Mouse (Mus musculus) frontal cortex, postnatal 14 days (tissue): ENCODE measurements at regions not wholly inside any gene's neighbourhood (a gene's known extent, or its start where the extent isn't known, plus 50 kb on each side); places are given as distances from the start of the nearest gene placed in this dataset.
A peak's percentile ranks its signal among the peaks of the same experiment; 100 is the strongest.
"Not testable (repeated sequence)": the region's sequence is repeated elsewhere in the genome, so short reads cannot be mapped to it uniquely, and the experiment has no call there.

ENCODE experiments used
- DNase-seq, 2 experiments: peaks; one replicate each; pipeline ENCODE4 v3.0.0; 2022; ENCODE audit warnings: low spot score in 2 of 2

DNA sequence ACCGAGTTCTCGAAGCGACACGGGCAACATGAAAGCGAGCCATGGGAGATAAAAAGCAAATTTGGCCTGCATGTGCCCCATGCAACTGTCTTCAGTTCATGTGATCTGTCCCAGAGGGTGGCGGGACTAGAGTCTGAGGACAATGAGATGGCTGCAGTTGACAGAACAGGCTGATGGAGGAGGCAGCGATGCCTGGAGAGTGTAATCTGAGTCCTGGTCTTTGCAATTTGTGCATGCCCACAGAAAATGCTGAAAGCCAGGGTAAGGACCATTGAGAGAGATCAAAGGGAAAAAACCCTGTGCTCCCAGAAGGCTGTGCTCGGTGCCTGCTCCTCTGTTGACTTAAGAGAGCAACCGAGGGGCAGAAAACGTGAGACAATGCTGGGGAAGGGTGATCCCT is 624.8 kb upstream of the BB014433 start:
- DNase-seq, result no peak

DNA sequence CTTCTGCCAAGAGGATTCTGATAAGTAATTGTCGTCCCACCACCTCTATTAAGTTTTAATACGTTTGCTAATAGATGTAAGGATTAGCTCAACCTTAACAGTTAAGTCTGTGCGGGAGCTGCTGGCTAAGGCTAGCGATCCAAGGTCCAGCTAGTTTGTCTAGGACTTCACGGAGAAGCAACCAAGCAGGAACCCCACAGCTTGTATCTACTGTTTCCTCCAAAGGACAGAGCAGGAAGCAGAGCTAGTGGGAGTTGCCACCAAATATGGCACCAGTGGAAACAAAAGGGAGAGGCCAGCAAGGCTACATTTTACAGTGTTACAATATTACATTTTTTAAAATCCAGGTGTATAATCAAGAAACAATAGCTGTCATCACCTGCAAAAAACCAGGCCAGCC is 624.4 kb upstream of the BB014433 start:
- DNase-seq, result no peak

DNA sequence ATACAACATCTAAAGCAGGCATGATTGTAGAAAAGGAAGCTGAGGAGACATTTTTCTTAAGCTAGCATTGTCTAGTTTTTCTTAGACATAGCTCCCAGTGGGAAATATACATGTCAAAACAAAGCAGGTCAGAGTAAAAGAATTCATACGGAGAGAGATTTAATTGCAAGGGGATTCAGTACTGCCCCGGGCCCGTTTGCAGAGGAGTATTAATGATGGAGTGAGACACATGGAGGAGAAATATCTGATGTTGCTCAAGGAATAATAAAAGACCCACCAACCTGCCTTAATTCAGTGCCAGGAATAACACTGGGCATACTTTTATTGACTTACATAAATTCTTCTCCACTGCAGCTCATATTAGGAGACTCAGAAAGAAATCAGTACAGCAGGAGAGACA is 623.6 kb upstream of the BB014433 start:
- DNase-seq, result no peak

DNA sequence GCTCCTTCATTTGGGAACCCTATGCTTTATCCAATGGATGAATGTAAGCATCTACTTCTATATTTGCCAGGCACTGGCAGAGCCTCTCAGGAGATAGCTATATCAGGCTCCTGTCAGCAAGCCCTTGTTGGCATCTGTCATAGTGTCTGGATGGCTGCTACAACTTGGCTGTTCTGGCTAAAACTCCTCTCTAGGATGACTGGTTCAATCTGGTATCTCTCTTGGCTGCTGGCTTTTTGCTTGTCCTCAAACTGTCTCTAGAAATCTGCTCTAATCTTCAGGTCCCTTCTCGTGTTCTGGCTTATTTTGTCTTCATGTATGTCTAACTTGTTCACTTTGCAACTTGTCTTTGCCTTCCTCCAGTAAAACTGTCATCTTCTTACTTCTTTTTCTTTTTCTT is 614.7 kb upstream of the BB014433 start:
- DNase-seq, result no peak

DNA sequence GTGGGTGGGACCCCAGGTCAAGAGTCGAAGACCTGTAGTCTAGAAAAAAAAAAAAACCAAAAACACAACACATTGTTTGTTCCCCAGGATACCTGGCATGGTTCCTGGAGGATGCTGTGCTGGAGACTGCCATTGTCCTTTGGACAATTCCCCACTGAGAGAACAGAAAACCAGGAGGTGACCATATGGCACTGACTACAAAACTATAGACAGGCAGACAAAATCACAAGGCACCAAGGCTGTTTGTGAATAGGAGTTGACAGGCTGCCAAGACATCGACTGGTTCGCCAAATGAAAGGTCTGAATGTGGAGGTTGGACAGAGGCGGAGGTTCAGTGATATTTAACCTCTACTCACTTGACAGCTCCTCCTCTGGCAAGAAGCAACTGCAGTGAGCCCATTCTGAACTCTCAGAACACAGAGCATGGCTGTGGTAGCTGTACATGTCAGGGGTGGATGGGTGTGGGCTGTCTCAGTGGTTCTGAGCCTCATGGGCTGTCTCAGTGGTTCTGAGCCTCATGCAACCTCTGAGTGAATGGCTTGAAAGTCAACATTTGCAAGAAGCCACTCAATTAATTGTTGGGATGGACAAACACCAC is 589.0 kb upstream of the BB014433 start:
- DNase-seq, result no peak

DNA sequence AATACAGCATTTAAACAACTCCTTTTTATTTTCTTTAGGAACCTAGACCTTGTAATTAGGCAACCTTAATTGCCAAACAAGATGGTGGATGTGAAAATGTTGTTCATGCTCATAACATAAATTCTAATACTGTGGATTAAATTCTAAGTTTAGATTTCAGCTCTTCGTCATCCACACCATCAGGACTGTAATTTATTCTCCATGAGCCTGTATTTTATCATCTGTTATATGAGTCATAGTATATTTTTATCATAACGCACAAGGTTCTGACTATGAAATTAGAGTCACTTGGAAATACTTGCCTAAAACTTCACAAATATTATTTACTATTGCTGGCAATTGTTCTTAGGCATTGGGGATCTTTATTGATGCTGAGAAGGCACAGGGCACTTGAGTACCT is 582.7 kb upstream of the BB014433 start:
- no peak for DNase-seq

DNA sequence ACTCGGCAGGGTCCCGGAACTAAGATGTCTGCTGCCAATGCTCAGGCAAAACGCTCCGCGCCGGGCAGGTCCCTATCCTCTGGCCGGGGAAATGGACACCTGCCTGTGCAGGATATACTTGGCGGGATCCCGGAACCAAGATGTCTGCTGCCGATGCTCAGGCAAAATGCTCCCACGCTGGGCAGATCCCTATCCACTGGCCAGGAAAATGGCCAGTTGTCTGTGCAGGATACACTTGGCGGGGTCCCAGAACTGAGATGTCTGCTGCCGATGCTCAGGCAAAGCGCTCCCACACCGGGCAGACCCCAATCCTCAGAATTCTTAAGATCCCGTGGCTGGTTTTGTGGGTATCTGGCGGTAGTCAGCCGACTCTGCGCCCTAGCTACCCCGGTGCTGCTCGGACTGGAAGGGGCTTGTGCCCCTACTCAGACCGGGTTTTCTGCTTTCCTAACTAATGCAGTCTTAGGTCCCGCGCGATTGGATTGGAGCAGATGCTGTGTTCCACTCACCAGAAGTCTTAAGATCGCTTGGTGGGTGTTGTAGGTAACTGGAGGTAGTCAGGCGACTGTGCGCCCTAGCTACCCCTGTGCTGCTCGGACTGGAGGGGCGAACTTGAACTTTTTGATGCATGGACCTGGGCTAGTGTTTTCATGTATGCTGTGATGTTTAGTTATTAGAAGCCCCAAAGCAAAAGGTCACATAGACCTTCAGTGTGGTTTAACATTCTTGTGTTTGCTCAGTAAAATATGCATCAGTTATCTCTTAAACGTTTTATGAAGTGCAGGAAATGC is 577.9 kb upstream of the BB014433 start:
- not testable (repeated sequence) for DNase-seq

DNA sequence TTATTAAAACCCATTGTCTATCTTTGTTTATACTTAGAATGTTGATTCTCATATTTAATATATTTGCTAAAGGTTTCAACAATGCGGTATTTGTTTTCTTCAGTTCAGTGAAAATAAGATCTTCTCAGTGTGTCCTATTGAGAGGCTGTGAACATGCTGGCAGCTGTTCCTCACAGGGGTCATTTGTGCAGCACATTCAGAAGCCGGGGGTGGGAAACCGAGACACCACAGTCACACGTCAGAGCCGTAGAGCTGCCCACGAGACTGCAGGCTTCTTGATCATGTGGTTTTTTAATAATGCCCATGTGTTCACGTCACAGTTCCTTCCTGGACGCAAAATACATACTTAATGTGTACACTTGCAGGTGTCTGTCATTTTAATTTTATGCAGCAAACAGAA is 564.3 kb upstream of the BB014433 start:
- no peak for DNase-seq

DNA sequence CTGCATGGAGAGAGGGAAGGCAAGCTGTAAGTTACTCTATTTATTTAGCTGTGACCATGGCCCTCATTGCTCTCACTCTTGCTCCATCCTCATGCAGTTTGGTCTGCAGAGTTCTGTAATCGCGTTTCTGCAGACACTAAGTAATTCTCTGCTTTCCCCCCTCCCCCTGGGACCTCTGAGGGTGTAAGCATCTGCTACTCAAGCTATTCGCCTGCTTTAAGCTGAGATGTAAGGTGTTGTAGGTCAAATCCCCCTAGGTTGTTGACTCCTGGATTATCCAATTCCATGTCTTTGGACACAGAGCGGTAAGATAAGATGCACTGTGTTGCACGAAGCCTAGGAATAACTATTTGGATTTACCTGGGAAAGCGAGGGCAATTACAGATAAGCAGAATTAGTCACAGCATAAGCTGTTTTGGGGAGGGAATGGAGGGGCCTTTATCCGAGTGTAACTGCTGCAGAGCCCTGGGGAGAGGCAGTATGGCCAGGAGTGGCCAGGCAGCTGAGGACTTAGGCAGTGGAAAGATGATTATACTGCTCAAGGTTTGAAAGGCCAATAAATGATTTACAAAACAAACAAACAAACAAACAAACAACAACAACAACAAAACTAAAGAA is 561.8 kb upstream of the BB014433 start:
- no peak for DNase-seq

DNA sequence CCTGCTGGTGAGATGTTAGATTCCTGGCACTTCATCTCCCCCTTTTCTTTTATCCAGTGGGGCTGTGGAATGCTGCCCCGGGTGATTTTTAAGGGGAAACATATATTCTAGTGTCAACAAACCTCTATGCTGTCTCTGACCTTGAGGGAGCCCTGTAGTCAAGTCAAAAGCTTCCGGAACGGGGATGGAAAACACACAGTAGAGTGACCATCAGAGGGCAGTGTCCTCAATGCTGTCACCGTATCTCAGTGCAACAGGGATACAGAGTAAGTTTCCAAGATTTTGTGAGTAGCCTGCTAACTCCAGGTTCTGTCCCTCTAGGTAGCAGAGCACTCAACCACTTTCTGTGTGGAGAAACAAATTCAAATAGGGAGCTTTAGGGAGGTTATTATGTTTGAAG is 555.7 kb upstream of the BB014433 start:
- peak in 1 of 2 experiments; percentile 36 for DNase-seq

DNA sequence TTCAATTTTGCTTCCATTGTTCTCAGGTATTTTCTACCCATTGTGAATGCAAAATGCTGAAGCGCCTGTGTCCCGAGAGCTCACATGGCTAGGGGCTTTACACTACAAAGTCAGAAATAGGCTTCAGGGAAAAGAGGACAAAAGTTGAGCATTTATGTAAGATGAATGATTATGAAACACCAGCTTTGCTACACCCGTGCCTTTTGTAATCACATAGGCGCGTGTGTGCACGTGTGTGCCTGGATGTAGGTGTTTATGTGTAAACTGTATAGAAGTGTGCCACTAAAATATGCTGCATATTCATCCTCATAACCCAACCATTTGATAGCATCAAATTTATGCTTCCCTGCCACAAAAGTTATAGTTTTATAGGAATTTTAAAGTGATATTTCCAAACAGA is 547.2 kb upstream of the BB014433 start:
- no peak for DNase-seq

DNA sequence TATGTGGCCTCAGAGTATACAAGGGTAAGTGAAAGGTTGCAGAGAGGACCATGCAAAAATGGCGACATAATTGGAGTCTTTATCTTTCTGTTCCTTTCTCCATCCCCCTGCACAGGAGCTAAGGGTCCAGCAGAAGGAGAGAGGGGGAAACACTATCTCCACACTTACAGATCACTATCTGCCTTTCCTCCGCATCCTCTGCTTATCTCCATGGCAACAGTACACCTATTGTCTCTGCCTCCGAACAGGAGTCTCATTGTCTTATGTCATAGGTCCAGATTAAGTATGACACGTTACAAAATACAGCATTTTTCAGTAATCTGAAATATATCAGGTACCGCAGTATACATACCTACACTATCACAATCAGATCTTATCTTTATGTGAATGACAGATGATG is 537.9 kb upstream of the BB014433 start:
- DNase-seq, result no peak

DNA sequence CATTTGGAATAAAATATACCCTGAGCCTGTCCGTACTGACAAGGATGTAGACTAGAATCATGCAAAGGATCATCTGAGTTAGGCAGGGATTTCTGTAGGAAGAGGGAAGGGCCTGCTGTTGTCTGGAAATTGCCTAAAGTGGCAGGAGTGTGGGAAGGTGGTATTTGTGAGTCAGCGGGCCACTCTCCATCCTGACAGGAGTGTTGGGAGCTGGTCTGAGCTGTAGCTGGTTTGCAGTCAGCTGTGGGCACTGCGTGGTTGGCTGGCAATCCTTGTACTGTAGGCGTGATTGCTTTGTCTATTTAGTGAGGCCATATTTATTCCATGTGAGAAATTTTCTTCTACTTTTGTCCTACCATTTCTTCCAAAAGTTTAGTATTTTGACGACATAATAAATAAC is 524.2 kb upstream of the BB014433 start:
- DNase-seq, result peak; percentile 26 to 58

DNA sequence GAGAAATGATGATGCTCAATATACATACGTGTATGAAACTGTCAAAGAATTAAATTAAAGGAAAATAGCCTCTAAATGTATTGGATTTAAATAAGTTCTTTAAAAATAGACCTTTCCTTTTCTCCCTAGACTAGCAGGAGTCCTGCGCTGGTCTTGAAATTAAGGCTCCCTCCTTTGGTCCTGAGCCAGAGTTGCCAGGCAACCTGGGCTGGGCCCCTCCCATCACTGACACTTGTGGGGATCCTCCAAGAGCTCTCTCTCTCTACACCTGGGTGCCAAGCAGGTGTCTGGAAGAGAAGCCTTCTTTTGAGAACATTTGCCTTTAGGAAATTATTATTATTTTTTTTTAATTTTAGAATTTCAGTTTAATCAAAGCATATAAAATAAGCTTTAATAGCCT is 521.9 kb upstream of the BB014433 start:
- DNase-seq, result no peak

DNA sequence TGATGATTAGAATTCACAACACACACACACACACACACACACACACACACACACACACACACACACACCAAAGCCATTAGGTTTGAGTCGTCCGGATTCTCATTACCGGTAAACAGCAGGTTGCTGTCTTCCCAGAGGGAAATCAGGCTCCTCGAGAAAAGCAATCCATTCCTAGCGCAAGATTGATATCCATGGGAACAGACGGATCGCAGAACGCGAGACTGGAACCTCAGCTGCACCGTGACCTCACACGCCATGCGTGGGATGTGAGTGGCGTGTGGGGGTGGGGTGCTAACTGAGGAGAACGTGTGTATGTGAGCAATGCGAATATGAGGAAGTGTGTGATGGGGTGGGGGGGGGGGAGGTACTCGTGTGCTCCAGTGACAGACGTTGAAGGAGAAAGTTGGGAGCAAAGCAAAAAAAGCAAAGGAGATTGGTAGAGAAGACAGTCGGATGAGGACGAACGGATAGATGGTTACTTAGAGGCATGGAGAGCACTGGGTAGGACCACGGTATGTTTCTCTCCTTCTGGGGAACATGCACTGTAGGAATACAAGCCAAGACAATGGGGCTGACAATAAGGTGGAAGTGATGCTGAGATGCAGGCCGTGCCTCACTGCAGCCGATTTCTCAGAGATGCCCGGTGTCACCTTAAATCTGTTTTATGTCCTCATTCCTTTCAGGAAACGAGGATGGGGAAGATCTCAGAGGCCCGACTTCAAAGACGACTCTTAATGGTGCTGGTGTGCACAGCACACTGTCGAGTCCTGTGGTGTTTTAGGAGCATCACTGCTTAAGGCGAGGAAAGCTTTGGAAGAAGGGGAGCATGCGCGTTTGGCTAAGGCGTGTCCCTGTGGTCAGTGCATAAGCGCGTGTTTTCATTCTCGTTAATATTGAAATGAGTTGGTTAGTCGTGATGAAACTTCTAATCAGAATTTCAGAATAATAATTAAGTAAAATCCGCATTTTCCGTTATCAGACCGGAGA is 516.7 kb upstream of the BB014433 start:
- peak; percentile 61 to 73 for DNase-seq

DNA sequence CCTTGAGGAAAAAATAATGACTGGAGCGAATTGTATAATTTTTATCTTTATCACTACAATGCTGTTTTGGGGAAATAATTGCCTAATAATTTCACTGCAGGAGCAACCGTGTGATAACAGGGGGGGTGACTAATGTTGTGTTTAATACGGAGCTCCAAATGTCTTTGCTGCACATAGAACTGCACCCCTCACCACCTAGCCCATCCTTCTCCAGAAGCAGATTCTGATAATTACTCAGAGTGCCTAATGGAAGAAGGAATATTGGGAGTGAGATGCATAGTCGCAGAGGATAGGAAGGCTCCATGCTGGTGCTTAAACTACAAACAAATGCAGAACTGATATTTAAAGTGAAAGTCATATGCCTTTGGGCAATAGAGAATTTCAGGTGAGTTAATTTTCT is 486.1 kb upstream of the BB014433 start:
- DNase-seq, result no peak

DNA sequence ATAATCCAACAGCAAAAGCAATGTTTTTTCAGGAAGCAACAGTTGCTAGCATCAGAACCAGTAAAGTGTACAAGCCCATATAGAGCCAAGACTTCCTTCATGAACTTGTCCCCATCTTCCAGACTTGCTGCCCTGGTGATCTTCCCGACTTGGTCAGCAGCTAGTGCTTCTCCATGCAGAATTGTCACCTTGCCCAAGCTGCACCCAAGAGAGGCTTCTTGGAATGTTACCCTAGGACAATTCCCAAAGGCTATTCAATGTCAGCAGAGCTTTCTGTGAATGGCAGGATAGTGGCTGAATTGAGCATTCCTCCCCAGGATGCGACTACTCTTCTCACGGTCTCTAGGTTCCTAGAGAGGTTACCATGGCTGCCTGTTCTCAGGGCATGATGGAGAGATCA is 479.6 kb upstream of the BB014433 start:
- no peak for DNase-seq

DNA sequence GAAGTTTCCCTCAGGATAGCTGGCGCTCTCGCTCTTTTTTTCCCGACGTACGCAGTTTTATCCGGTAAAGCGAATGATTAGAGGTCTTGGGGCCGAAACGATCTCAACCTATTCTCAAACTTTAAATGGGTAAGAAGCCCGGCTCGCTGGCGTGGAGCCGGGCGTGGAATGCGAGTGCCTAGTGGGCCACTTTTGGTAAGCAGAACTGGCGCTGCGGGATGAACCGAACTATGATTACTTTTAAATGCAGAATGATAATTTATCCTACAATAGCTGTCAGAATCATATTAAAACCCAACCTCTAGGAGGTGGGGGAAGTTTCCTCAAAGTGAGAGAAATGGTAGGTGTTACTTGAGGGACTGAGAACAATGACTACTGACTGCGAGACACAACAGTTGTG is 474.0 kb upstream of the BB014433 start:
- peak; percentile 68 to 76 for DNase-seq

DNA sequence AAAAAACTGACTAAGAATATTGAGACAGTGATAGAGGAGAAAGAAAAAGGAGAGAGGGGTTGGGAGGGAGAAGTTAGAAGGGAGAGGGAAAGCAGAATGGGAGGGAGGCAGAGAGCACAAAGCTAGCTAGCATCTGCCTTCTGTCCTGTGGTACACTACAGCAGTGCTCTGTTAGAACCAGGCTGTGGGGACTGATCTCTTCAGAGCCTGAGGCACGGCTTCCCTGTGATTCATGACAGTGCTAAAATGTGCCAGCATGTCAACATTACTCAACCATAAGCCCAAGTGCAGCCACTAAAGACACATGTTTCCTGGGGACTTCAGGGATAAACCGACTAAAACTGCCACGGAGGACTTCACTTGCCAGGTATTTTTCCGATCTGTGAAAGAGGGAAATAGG is 455.1 kb upstream of the BB014433 start:
- DNase-seq, result no peak

DNA sequence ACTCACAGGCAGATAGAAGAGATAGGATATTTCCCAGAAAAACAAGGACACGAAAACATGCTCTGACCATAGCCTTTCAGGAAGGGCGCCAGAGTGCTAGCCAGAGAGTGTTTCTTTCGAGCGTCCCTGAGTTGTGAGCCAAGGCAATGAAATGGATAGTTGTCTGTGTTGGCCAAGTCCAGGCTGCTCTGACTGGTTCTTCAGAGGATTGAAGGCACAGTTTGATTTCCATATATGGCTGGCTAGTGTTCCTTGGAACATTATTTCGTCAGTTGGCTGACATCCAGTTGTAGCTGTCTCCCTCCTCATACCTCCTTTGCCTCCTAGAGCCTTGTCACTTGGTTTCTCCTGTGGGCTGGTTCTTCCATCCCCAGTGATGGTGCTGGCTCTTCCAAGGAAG is 451.7 kb upstream of the BB014433 start:
- DNase-seq, result no peak

DNA sequence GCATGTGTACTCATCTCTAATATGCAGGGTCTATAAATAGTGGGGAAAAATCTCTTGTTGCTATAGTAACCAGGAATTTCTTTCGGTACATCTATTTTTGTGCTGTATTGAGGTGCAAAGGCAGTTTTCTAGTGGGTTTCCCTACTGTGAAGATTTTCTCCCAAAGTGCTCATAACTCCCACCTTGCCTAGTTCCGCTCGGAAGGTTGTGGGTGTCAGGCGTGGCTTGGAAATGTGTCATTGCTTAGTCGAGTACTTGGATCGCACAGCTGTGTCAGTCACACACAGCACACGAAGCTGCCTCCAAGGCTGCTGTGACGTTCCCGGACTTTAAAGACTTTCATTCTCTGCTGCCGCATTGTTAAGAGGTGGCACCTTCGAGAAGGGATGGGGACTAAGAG is 450.4 kb upstream of the BB014433 start:
- peak; percentile 66 to 75 for DNase-seq

DNA sequence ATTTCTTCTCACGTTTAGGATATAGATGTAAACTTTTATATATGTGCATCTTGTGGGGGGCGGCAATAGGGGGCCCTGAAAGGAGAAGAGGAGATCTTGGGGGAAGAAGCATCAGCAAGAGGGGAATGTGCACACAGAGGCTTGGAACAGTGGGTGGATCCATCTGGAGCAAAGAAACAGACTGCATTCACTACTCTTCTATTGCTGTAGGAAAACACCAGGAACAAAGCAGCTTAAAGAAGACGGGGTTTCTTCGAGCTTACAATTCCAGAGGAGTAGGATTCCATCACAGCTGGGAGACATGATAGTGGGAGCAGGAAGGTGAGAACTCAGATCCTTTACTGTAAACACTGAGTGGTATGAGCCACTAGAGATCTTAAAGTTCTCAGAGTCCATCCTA is 444.9 kb upstream of the BB014433 start:
- DNase-seq, result no peak
